Mouse (Mus musculus) liver, postnatal 0 days (tissue): Measurements from ENCODE around the gene Qars.

ENCODE experiments used
- CTCF ChIP-seq: sonication (generic); IDR thresholded peaks from 2 replicates; pipeline ENCODE4 v1.5.1; 2016; ENCODE audit warnings: antibody characterized with exemption, low read depth
- EP300 ChIP-seq: IDR thresholded peaks from 2 replicates; pipeline ENCODE4 v1.6.1; 2016; ENCODE audit warnings: antibody characterized with exemption, low read depth, mild to moderate bottlenecking

GRCm38 (mm10) chr9:108506901-108507300, 605 bp upstream of the Qars start:
- TF ChIP-seq CTCF (no peak), EP300 (no peak)
